Mouse (Mus musculus) heart, embryonic 15.5 days (tissue): Measurements from ENCODE around the gene Cep131. TPM values are rescaled to one million over a fixed set of nuclear protein-coding genes. Genes with fewer than 3 reads are reported as not detected.

Experiments used
- ATAC-seq: fragments of 200-750 bp; cut with Nextera tagmentation; replicated peaks from 2 replicates; pipeline ENCODE4 v1.8.0; 2017; ENCODE audit warnings: low read depth, moderate TSS enrichment; ENCODE audit not compliant: insufficient number of reproducible peaks, insufficient read depth, low FRiP score
- H3K27ac ChIP-seq: fragments of 300-500 bp; sonication (generic); 2 replicates; pipeline ENCODE4 v1.5.1; 2015; ENCODE audit warnings: mild to moderate bottlenecking, inconsistent platforms
- H3K27me3 ChIP-seq: fragments of 300-500 bp; sonication (generic); 2 replicates; pipeline ENCODE4 v1.6.1; 2015; ENCODE audit warnings: inconsistent platforms
- H3K36me3 ChIP-seq: fragments of 300-500 bp; sonication (generic); 2 replicates; pipeline ENCODE4 v1.6.1; 2015; ENCODE audit warnings: mild to moderate bottlenecking, inconsistent platforms
- H3K4me1 ChIP-seq: fragments of 300-500 bp; sonication (generic); replicated peaks from 2 replicates; pipeline ENCODE4 v1.6.1; 2015; ENCODE audit warnings: inconsistent platforms
- H3K4me2 ChIP-seq: fragments of 300-500 bp; sonication (generic); 2 replicates; pipeline ENCODE4 v1.6.1; 2015; ENCODE audit warnings: inconsistent platforms, mild to moderate bottlenecking, moderate library complexity
- H3K4me3 ChIP-seq: fragments of 300-500 bp; sonication (generic); 2 replicates; pipeline ENCODE4 v1.5.1; 2015; ENCODE audit warnings: mild to moderate bottlenecking, inconsistent platforms
- H3K9ac ChIP-seq: fragments of 300-500 bp; sonication (generic); 2 replicates; pipeline ENCODE4 v1.6.1; 2015; ENCODE audit warnings: mild to moderate bottlenecking, inconsistent platforms
- H3K9me3 ChIP-seq: fragments of 300-500 bp; sonication (generic); replicated peaks from 2 replicates; pipeline ENCODE4 v1.6.1; 2016; ENCODE audit warnings: inconsistent platforms
- WGBS: fragments of 180-500 bp; shearing (Covaris S2); methylation state at CpG from one replicate; pipeline ENCODE4 v1.1.7; 2015; ENCODE audit warnings: mixed read lengths; 5-methylcytosine and 5-hydroxymethylcytosine counted together
- polyA plus RNA-seq: library from polyadenylated mRNA; unstranded; fragments of >200 nt; fragmentation: Nextera tagmentation; extraction: Ambion mirVana; gene quantifications from 2 replicates; pipeline ENCODE4 v1.2.1, GENCODE M21; 2015

Gene Cep131
- polyA plus RNA-seq, 1 experiment from 2014 or later: 9.9 TPM

DNA sequence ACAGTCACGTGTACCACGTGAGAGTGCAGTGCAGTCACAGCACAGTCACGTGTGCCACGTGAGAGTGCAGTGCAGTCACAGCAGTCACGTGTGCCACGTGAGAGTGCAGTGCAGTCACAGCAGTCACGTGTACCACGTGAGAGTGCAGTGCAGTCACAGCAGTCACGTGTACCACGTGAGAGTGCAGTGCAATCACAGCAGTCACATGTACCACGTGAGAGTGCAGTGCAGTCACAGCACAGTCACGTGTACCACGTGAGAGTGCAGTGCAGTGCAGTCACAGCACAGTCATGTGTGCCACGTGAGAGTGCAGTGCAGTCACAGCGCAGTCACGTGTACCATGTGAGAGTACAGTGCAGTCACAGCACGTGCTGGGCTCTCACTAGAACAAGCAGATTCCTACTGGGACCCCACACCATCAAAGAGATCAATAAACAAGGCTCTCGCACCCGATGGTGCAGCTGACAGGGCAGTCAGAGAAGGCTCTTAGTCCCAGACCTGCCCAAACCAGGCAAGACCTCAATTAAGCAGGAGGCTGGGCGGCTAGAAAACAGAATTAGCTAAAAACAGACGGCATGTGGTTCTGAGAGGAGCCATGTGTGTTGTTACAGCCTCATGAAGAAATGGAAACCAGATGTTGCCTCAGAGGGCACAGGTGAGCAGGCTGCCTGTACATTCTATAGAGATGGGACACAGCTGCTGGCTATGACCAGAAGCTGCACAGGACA lies 28.0 kb upstream of the Cep131 start:
- Histone ChIP-seq H3K9me3 (no peaks in the 10 kb centered on the region), H3K4me3 (no peak overlapping the region), H3K4me1 (peaks cover 39% of the 10 kb centered on the region), H3K27ac (no peak overlapping the region), H3K9ac (no peak overlapping the region), H3K36me3 (peaks cover 39% of the 10 kb centered on the region), H3K27me3 (no peaks in the 10 kb centered on the region), H3K4me2 (no peak overlapping the region)
- 88% methylated on average over 21 of the region's 21 CpGs for WGBS
- no peak for ATAC-seq

DNA sequence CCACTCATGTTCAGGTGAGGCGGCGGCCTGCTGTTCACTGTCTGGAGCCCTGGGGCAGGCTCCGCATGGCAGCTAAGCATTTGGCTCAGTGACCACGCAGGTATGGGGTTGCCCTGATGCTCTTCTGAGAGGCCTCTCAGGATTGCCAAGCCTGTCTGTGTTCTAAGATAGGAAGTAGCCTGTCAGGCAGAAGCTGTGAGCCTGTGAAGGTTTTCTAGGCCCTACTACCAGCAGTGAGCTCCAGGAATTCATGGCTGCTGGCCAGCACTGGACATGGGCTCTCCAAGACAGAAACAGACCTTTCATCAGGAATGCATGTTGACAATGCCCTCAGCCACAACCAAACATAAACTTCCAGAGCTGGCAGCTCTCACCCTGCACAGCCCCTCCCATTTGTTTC lies 25.5 kb upstream of the Cep131 start:
- Histone ChIP-seq H3K4me3 (no peak overlapping the region), H3K27me3 (no peaks in the 10 kb centered on the region), H3K4me1 (peaks cover 35% of the 10 kb centered on the region), H3K9ac (no peak overlapping the region), H3K4me2 (no peak overlapping the region; the same call in 1 of the 2 replicates), H3K36me3 (peaks cover 44% of the 10 kb centered on the region), H3K27ac (peak overlapping the region; percentile 79), H3K9me3 (no peaks in the 10 kb centered on the region)
- 46% methylated on average over 4 of the region's 4 CpGs for WGBS
- ATAC-seq: peak; percentile 65; the same call in 1 of the 2 replicates

DNA sequence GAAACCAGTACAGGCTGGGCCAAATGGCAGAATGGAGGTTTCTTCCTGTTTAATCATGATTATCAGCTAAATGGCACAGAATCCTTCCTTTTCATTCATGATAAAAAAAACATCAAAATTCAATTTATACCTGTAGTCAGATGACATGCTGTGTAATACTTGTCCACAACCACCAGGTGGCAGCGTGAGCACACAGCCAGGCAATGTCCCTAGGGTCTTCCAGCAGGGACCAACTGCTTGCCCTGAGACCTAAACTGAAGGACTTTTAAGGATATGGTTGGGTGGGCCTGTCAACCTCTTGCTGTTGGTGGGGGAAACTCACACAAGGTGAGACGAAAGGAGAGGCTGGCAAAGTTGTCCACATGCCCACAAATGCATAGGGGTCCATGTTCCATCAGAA lies 24.4 kb upstream of the Cep131 start:
- peaks cover 35% of the 10 kb centered on the region for H3K4me1 ChIP-seq
- no peak overlapping the region for H3K9ac ChIP-seq
- 6% methylated on average over 2 of the region's 2 CpGs for WGBS
- ATAC-seq: no peak
- peak overlapping the region; percentile 79; the same call in 1 of the 2 replicates for H3K27ac ChIP-seq
- no peaks in the 10 kb centered on the region for H3K27me3 ChIP-seq
- H3K4me2 ChIP-seq: no peak overlapping the region
- H3K36me3 ChIP-seq: peaks cover 41% of the 10 kb centered on the region
- no peaks in the 10 kb centered on the region for H3K9me3 ChIP-seq
- H3K4me3 ChIP-seq: no peak overlapping the region

DNA sequence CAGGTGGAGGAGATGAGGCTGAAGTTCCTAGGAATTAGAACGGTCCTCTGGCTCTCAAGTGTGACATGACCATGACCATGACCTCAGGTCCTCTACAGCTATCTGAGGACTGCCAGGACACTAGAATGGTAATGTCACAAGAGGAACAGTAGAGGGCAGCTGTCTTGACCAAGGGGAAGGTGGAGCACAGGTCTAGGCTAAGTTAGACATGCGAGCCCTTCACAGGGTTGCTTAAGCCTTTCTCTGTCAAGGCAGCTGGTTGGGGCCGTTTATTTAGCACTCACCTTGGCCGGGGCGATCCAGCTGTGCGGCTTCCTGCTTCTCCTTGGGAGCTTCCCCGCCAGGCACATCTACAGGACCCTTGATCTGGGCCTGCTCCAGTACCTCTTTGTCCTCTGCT lies 23.9 kb upstream of the Cep131 start:
- Histone ChIP-seq H3K9ac (no peak overlapping the region), H3K27me3 (no peaks in the 10 kb centered on the region), H3K4me1 (peaks cover 35% of the 10 kb centered on the region), H3K27ac (no peak overlapping the region), H3K9me3 (no peaks in the 10 kb centered on the region), H3K36me3 (peaks cover 46% of the 10 kb centered on the region), H3K4me3 (no peak overlapping the region), H3K4me2 (no peak overlapping the region)
- ATAC-seq: no peak
- WGBS: 72% methylated on average over 7 of the region's 7 CpGs

DNA sequence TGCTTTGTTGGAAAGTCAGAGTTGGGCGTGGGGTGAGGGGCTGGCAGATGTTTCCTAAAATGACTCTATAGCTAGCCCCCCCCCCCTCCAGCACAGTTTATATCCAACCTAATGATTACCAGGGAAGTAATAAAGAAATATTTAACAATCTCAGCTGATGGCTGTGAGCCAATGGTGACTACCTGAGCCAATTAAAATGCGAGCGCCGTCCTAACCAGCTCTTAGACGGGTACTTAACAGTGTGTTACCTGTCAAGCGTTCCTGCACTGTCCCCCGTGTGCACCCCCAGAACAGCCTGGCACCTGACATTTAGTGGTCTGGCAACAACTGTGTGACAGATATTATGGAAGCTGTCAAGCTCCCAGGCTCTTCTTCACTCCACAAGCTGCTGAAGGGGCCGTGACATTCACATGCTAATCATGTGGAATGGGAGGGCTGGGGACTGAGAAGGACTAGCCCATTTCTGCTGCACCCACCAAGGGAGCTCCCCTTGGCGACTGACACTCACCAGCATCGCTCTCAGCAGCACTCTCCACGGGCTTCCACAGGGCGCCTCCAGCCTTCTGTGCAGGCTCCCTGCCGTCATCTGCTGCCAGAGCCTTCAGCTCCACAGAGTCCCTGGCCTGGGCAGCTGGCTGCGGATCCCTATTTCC lies 23.1 kb upstream of the Cep131 start:
- Histone ChIP-seq H3K27me3 (no peaks in the 10 kb centered on the region), H3K4me2 (no peak overlapping the region), H3K4me1 (peaks cover 35% of the 10 kb centered on the region), H3K9me3 (no peaks in the 10 kb centered on the region), H3K36me3 (peaks cover 44% of the 10 kb centered on the region), H3K4me3 (no peak overlapping the region), H3K9ac (no peak overlapping the region), H3K27ac (no peak overlapping the region)
- 83% methylated on average over 14 of the region's 14 CpGs for WGBS
- no peak for ATAC-seq

DNA sequence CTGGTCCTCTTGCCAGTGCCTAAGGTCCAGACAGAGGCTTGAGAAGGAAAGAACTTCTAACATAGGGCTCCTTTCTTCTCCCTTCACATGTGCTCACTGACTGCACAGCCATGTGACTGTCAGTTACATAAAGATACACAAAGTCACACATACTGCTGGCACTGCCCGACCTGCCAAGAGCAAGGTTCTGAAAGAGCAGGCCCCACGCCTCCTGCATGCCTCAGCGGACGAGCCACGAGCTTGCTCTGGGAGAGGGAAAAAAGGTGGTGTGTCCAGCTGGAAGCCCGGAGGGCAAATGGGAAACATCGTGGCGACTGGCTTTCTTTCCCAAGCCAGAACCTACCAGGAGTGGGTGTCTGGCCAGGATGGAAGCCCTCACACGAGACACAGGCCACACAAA lies 21.2 kb upstream of the Cep131 start:
- H3K9me3 ChIP-seq: no peaks in the 10 kb centered on the region
- no peak overlapping the region for H3K27ac ChIP-seq
- H3K27me3 ChIP-seq: no peaks in the 10 kb centered on the region
- H3K4me1 ChIP-seq: peaks cover 30% of the 10 kb centered on the region
- ATAC-seq: no peak
- H3K36me3 ChIP-seq: peaks cover 45% of the 10 kb centered on the region
- no peak overlapping the region for H3K4me2 ChIP-seq
- WGBS: 83% methylated on average over 9 of the region's 9 CpGs
- H3K4me3 ChIP-seq: no peak overlapping the region
- no peak overlapping the region for H3K9ac ChIP-seq

DNA sequence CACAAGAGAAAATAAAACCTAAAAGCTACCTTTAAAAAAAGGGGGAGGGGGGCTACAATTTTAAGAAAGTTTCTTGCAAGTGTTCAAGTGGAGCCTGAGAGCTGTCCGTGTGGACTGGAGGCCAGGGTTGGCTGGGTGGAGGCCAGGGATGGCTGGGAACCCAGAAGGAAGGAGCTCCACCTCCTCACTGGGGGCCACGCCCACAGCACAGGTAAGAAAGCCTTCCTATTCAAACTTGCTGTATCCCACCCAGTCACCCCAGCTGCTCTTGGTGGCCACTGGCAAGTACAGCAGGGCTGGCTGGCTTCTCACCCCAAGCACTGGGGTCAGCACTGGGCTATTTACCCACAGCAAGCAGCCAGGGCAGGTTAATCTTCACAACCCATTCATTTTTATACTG lies 20.4 kb upstream of the Cep131 start:
- peaks cover 45% of the 10 kb centered on the region for H3K36me3 ChIP-seq
- H3K4me3 ChIP-seq: no peak overlapping the region
- H3K4me2 ChIP-seq: no peak overlapping the region
- WGBS: 79% methylated on average over 2 of the region's 2 CpGs
- no peak overlapping the region for H3K9ac ChIP-seq
- no peaks in the 10 kb centered on the region for H3K27me3 ChIP-seq
- no peak overlapping the region for H3K27ac ChIP-seq
- ATAC-seq: no peak
- peaks cover 25% of the 10 kb centered on the region for H3K4me1 ChIP-seq
- no peaks in the 10 kb centered on the region for H3K9me3 ChIP-seq

DNA sequence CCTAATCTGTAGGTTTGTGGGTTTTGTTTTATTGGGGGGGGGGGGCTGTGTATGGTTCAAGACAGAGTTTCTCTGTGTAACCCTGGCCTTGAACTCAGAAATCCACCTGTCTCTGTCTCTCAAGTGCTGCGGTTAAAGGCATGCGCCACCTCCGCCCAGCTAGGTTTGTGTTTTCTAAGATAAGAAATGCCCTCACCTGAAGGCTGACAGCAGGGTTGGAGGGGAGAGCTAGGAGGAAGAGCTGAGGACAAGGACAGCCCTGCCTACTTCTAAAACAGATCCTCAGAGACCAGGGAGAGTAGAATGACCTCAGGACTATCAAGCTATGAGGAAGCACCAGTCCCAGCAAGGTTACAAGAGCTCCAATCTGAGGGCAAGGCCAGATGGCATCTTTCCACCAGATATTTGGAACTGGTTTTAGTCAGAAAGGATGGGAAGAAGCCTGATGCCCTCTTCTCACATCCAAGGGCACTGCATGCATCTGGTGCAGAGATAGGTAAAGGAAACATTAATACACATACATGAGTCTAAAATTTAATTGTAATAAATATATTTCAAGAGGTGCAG lies 16.9 kb upstream of the Cep131 start:
- no peaks in the 10 kb centered on the region for H3K9me3 ChIP-seq
- no peak for ATAC-seq
- H3K4me2 ChIP-seq: no peak overlapping the region
- H3K27ac ChIP-seq: no peak overlapping the region
- no peak overlapping the region for H3K9ac ChIP-seq
- H3K36me3 ChIP-seq: peaks cover 25% of the 10 kb centered on the region; the same call in 1 of the 2 replicates
- no peaks in the 10 kb centered on the region for H3K27me3 ChIP-seq
- no peak overlapping the region for H3K4me3 ChIP-seq
- peaks cover 23% of the 10 kb centered on the region for H3K4me1 ChIP-seq
- WGBS: 80% methylated on average over 3 of the region's 3 CpGs

DNA sequence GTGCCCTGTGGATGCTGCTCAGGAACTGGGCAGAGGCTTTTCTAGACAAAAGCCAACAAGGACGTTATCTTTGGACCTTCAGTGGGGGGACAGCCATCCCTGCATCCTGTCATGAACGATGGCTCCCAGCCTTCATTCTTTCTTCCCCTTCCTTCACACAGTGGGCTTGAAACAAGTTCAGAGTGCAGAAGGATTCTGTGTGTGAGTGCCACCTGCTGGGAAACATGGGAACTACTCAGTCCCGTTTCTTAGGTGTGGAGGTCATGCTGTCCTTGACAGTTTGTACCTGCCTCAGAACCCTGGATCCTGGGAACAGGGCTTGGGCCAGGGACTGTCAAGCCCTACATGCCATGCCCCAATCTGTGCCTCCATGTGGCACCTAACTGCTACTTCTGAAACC lies 14.4 kb upstream of the Cep131 start:
- no peaks in the 10 kb centered on the region for H3K9me3 ChIP-seq
- H3K9ac ChIP-seq: no peak overlapping the region
- H3K4me2 ChIP-seq: no peak overlapping the region
- H3K4me1 ChIP-seq: peaks cover 33% of the 10 kb centered on the region
- no peak overlapping the region for H3K4me3 ChIP-seq
- H3K27ac ChIP-seq: peak overlapping the region; percentile 55
- ATAC-seq: no peak
- H3K36me3 ChIP-seq: peaks cover 23% of the 10 kb centered on the region; the same call in 1 of the 2 replicates
- 1% methylated on average over 3 of the region's 3 CpGs for WGBS
- no peaks in the 10 kb centered on the region for H3K27me3 ChIP-seq

DNA sequence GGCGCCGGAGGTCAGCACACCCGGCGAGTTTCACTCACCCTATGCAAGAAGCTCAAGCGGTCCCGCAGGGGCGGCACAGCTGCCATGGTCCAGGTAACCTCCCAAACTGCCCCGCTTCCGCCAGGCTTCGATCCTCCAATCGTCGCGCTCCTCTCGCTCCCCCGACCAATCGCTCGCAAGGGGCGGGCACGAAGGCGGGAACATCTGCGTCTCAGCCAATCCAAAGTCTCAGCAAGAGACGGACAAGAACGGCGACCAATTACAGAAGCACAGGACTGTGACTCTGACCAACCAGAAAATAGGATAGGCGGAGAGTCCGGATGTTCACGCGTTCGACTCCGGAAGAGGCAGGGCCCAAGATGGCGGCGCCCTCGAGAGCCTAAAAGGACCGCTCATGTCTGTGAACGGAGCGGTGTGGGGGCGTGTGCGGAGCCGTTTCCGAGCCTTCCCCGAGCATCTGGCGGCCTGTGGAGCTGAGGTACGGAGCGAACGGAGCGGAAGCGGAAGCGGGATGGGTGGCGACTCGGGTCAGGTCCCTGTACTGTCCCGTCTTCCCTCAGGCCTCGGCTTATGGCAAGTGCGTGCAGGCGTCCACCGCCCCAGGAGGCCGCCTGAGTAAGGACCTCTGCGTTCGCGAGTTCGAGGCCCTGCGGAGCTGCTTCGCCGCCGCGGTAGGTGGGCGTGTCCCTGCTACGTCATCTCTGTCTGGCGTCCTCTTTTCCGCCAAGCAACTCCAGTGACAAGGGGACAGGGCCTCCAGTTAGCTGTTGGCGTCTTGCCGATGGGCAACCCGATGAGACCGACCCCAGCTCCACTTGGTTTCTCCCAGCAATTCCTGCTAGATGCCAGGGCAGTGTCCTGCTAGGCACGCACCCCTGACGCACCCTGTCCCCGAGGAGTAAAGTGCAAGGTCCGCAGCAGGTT lies 12.2 kb upstream of the Cep131 start, which contains the start of the genes Tepsin and Ndufaf8:
Gene Tepsin, minus strand, starts transcription at position 144 of the 924 bp plus-strand sequence.
Gene Ndufaf8, plus strand, starts transcription at position 341 of the 924 bp plus-strand sequence.
- no peaks in the 10 kb centered on the region for H3K27me3 ChIP-seq
- peaks cover 26% of the 10 kb centered on the region for H3K4me1 ChIP-seq
- peak within 1 kb of the TSS; percentile 74 for H3K4me3 ChIP-seq
- peak within 1 kb of the TSS; percentile 97 for H3K27ac ChIP-seq
- no peaks in the 10 kb centered on the region for H3K9me3 ChIP-seq
- peak within 1 kb of the TSS; percentile 86 for H3K9ac ChIP-seq
- peaks cover 26% of the 10 kb centered on the region; the same call in 1 of the 2 replicates for H3K36me3 ChIP-seq
- WGBS: under 1% methylated on average over 77 of the region's 77 CpGs
- ATAC-seq: peak; percentile 98
- peak within 1 kb of the TSS; percentile 85 for H3K4me2 ChIP-seq
